Mouse (Mus musculus) forebrain, embryonic 16.5 days (tissue): ENCODE results near the gene Pdf. TPM values are rescaled to one million over a fixed set of nuclear protein-coding genes. Genes with fewer than 3 reads are reported as not detected.

ENCODE experiments used
- ATAC-seq: fragments of 200-750 bp; cut with Nextera tagmentation; 2 replicates; pipeline ENCODE4 v1.8.0; 2017; ENCODE audit warnings: mild to moderate bottlenecking, moderate library complexity
- H3K27ac ChIP-seq: fragments of 300-500 bp; sonication (generic); 2 replicates; pipeline ENCODE4 v1.5.1; 2014; ENCODE audit warnings: low read length, control low read depth
- H3K27me3 ChIP-seq: fragments of 300-500 bp; sonication (generic); replicated peaks from 2 replicates; pipeline ENCODE4 v1.6.1; 2014; ENCODE audit warnings: low read length; ENCODE audit not compliant: control insufficient read depth, insufficient read depth
- H3K36me3 ChIP-seq: fragments of 300-500 bp; sonication (generic); 2 replicates; pipeline ENCODE4 v1.6.1; 2014; ENCODE audit not compliant: control insufficient read depth, insufficient read depth
- H3K4me1 ChIP-seq: fragments of 300-500 bp; sonication (generic); replicated peaks from 2 replicates; pipeline ENCODE4 v1.6.1; 2014; ENCODE audit warnings: low read length; ENCODE audit not compliant: control insufficient read depth, insufficient read depth
- H3K4me2 ChIP-seq: fragments of 300-500 bp; sonication (generic); 2 replicates; pipeline ENCODE4 v1.6.1; 2014; ENCODE audit warnings: mild to moderate bottlenecking, low read length, control low read depth
- H3K4me3 ChIP-seq: fragments of 300-500 bp; sonication (generic); replicated peaks from 2 replicates; pipeline ENCODE4 v1.5.1; 2014; ENCODE audit warnings: mild to moderate bottlenecking, low read length, control low read depth
- H3K9ac ChIP-seq: fragments of 300-500 bp; sonication (generic); replicated peaks from 2 replicates; pipeline ENCODE4 v1.6.1; 2014; ENCODE audit warnings: low read depth, low read length, control low read depth
- H3K9me3 ChIP-seq: fragments of 300-500 bp; sonication (generic); 2 replicates; pipeline ENCODE4 v1.6.1; 2016; ENCODE audit warnings: low read length; ENCODE audit not compliant: control insufficient read depth
- WGBS: fragments of 180-500 bp; shearing (Covaris S2); extraction: QIAGEN DNeasy Blood & Tissue Kit; methylation state at CpG from one replicate; pipeline ENCODE4 v1.1.7; 2014; 5-methylcytosine and 5-hydroxymethylcytosine counted together
- polyA plus RNA-seq: library from polyadenylated mRNA; unstranded; fragments of >200 nt; fragmentation: Nextera tagmentation; extraction: Ambion mirVana; gene quantifications from 2 replicates; pipeline ENCODE4 v1.2.1, GENCODE M21; 2015

Gene Pdf
- polyA plus RNA-seq = 37.1 and 38.4 TPM in 2 replicates

- H3K27me3 ChIP-seq = no peaks in the 10 kb centered on the region
Measured at GRCm38 (mm10) chr8:107048061-107048941, at the start of gene Pdf. TSS of gene Pdf (minus strand) at chr8:107048614.

DNA sequence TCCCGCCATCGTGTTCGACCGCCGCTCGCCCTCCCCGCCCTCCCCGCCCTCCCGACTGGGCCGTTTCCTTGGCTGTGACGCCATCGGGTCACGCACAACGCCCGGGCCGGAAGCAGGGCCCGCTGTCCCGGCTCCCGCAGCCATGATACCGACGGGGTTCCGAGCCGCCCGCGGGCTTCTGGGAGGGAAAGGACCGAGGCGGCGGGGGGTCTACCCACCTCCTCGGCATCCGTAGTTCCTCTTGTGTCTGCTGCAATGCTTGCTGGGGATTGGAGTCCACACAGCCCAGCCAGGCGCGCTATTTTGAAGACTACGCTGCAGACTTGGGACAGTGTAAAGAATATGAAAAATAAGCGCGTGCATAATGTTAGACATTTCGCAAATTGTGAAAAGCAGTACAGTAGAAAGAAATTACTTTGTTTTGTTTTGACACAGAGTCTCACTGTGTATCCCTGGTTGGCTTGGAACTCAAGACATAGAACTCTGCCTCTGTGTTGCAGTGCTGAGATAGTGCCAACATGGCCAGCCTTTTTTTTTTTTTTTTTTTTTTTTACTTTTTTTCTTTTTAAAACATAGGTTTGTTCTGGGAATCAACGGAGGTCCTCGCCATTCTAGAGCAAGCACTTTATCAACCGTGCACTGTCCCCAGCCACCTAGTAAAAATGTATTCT is 48.1 kb upstream of the Pdf start, which contains the start of gene Terf2:
Gene Terf2, minus strand, starts transcription at position 182 of the 671 bp plus-strand sequence.
- 4% methylated on average over 31 of the region's 39 CpGs for WGBS
- no peaks in the 10 kb centered on the region for H3K36me3 ChIP-seq
- H3K27me3 ChIP-seq = no peaks in the 10 kb centered on the region

More at GRCm38 (mm10) chr8:107048061-107048941, at the start of gene Pdf:
- H3K4me1 ChIP-seq = peaks cover 16% of the 10 kb centered on the region
- H3K9ac ChIP-seq = peak within 1 kb of the TSS; percentile 72
- under 1% methylated on average over 83 of the region's 87 CpGs for WGBS
- no peaks in the 10 kb centered on the region for H3K9me3 ChIP-seq
- peaks cover 33% of the 10 kb centered on the region for H3K36me3 ChIP-seq
- peak within 1 kb of the TSS; percentile 90 for H3K4me2 ChIP-seq
- peak within 1 kb of the TSS; percentile 63 for H3K4me3 ChIP-seq
- peak within 1 kb of the TSS; percentile 89 for H3K27ac ChIP-seq
- ATAC-seq = peak; percentile 90

DNA sequence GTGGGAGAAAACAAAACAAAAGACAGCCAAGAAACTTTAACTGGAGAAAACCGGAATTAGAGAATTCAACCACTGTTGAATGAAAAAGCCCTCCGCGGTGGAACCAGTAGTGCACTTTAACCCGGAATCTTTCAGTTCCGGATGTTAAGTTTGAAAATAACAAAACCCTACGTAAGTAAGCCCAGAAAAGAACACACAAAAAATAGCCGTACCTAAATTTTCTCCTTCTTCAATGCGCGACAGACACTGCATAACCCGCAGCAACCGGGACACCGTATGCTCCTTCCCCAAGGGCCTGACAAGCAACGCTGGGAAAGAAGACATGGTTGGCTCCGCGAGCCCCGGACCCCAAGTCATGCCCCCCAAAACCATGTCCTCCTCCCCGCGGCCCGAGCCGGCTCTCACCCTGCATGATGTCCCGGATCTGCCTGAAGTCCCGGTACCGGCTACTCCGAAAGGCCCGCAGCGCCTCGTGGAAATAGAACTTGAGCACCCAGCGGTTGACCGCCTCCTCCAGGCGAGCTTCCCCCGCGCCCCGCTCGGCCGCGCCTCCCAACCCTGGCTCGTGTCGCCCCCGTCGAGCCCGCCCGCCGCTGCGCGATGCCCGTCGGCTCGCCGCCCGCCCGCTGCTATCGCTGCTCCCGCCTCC is 47.4 kb upstream of the Pdf start:
- H3K27me3 ChIP-seq = no peaks in the 10 kb centered on the region
- no peaks in the 10 kb centered on the region for H3K36me3 ChIP-seq
- peak overlapping the region; percentile 81 for H3K4me3 ChIP-seq
- peak overlapping the region; percentile 77 for H3K27ac ChIP-seq
- no peaks in the 10 kb centered on the region for H3K9me3 ChIP-seq
- peak overlapping the region; percentile 73 for H3K4me2 ChIP-seq
- WGBS = 2% methylated on average over 49 of the region's 53 CpGs
- H3K4me1 ChIP-seq = peaks cover 23% of the 10 kb centered on the region
- peak; percentile 73 for ATAC-seq
- peak overlapping the region; percentile 94 for H3K9ac ChIP-seq

More for the DNA sequence above, 48.1 kb upstream of the Pdf start, which contains the start of gene Terf2:
- peak; percentile 99 for ATAC-seq
- Histone ChIP-seq H3K9ac (peak within 1 kb of the TSS; percentile 94), H3K4me3 (peak within 1 kb of the TSS; percentile 81), H3K4me2 (peak within 1 kb of the TSS; percentile 73), H3K9me3 (no peaks in the 10 kb centered on the region), H3K4me1 (peaks cover 23% of the 10 kb centered on the region), H3K27ac (peak within 1 kb of the TSS; percentile 77)

- no peak for ATAC-seq
- Histone ChIP-seq H3K9ac (no peak overlapping the region), H3K4me2 (no peak overlapping the region), H3K9me3 (no peaks in the 10 kb centered on the region), H3K36me3 (peaks cover 18% of the 10 kb centered on the region), H3K27me3 (no peaks in the 10 kb centered on the region), H3K27ac (no peak overlapping the region), H3K4me1 (peaks cover 18% of the 10 kb centered on the region), H3K4me3 (no peak overlapping the region)
- WGBS = 91% methylated on average over 7 of the region's 7 CpGs
Measured at GRCm38 (mm10) chr8:107090531-107090930, 42.1 kb upstream of the Pdf start.

DNA sequence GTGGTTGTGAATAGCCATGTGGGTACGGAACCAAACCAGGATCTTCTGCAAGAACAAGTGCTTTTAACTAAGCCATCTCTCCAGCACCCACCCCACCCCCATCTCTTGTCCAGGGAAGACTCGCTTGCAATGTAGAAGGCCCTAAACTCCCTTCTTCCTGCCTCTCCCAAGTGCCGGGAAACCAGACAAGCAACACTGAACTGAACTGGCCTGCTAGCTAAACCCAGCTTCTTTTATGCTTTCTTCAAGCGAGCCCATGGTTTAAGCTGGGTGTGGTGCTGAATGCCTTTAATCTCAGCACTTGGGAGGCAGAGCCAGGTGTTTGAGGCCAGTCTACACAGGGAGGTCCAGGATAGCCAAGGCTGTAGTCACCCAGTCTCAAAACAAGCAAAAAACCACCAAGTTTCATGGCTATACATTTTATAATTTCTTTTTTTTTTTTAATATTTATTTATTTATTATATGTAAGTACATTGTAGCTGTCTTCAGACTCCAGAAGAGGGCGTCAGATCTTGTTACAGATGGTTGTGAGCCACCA is 40.2 kb upstream of the Pdf start:
- Histone ChIP-seq H3K27ac (no peak overlapping the region), H3K9me3 (no peaks in the 10 kb centered on the region), H3K27me3 (no peaks in the 10 kb centered on the region), H3K9ac (no peak overlapping the region), H3K4me3 (no peak overlapping the region), H3K4me2 (no peak overlapping the region), H3K36me3 (peaks cover 22% of the 10 kb centered on the region), H3K4me1 (0 out of 2 replicates have a peak, but pooled peaks cover 2% of the 10 kb centered on the region)
- ATAC-seq = no peak
- 96% methylated on average over 5 of the region's 5 CpGs for WGBS

- H3K4me1 ChIP-seq = no peaks in the 10 kb centered on the region
- H3K9ac ChIP-seq = no peak overlapping the region
- H3K27ac ChIP-seq = no peak overlapping the region
- H3K36me3 ChIP-seq = peaks cover 25% of the 10 kb centered on the region
- WGBS = 96% methylated on average over 5 of the region's 5 CpGs
- no peaks in the 10 kb centered on the region for H3K27me3 ChIP-seq
- H3K4me2 ChIP-seq = no peak overlapping the region
- ATAC-seq = no peak
- no peaks in the 10 kb centered on the region for H3K9me3 ChIP-seq
- no peak overlapping the region for H3K4me3 ChIP-seq
Measured at GRCm38 (mm10) chr8:107086018-107086417, 37.6 kb upstream of the Pdf start.

DNA sequence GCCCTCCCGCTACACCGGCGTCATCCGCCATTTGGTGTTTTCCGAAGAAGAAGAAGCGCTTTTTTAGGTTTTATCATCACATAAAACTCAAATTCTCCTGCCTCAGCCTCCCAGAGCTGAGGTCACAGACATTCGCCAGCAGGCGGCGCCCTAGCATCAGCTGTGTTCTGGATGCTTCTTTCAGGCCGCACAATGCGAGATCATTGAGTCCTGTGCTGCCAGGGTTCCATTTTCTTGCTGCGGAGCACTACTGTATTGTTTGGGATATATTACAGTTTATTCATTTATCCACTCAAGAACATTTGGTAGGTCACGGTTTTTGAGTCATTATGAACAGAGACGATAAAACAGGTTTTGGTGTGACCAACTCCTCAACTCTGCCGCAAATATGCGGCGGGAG is 36.9 kb upstream of the Pdf start:
- no peak overlapping the region for H3K4me2 ChIP-seq
- WGBS = 97% methylated on average over 17 of the region's 17 CpGs
- no peaks in the 10 kb centered on the region for H3K4me1 ChIP-seq
- H3K9ac ChIP-seq = no peak overlapping the region
- no peaks in the 10 kb centered on the region for H3K9me3 ChIP-seq
- ATAC-seq = no peak
- H3K27me3 ChIP-seq = no peaks in the 10 kb centered on the region
- no peak overlapping the region for H3K27ac ChIP-seq
- peaks cover 29% of the 10 kb centered on the region for H3K36me3 ChIP-seq
- no peak overlapping the region for H3K4me3 ChIP-seq

GRCm38 (mm10) chr8:107076239-107076888 is 27.9 kb upstream of the Pdf start:
- Histone ChIP-seq H3K36me3 (peaks cover 47% of the 10 kb centered on the region), H3K27me3 (no peaks in the 10 kb centered on the region), H3K4me1 (no peaks in the 10 kb centered on the region), H3K4me2 (no peak overlapping the region), H3K4me3 (no peak overlapping the region), H3K27ac (no peak overlapping the region), H3K9ac (no peak overlapping the region), H3K9me3 (no peaks in the 10 kb centered on the region)
- 88% methylated on average over 7 of the region's 7 CpGs for WGBS
- no peak for ATAC-seq
